Mouse (Mus musculus) liver, embryonic 16.5 days (tissue): ENCODE results near the gene Cdc42bpb. TPM values are rescaled to one million over a fixed set of nuclear protein-coding genes. Genes with fewer than 3 reads are reported as not detected.

Source experiments
- ATAC-seq: fragments of 200-750 bp; cut with Nextera tagmentation; 2 replicates; pipeline ENCODE4 v1.8.0; 2017; ENCODE audit warnings: low read depth, mild to moderate bottlenecking, moderate number of reproducible peaks, moderate library complexity
- H3K27ac ChIP-seq: fragments of 300-500 bp; sonication (generic); 2 replicates; pipeline ENCODE4 v1.5.1; 2014; ENCODE audit warnings: mild to moderate bottlenecking, low read length
- H3K27me3 ChIP-seq: fragments of 300-500 bp; sonication (generic); 2 replicates; pipeline ENCODE4 v1.6.1; 2014; ENCODE audit warnings: low read depth, low read length, mixed read lengths; ENCODE audit not compliant: control insufficient read depth, insufficient read depth
- H3K36me3 ChIP-seq: fragments of 300-500 bp; sonication (generic); 2 replicates; pipeline ENCODE4 v1.6.1; 2014; ENCODE audit warnings: mild to moderate bottlenecking; ENCODE audit not compliant: control insufficient read depth, insufficient read depth
- H3K4me1 ChIP-seq: fragments of 300-500 bp; sonication (generic); 2 replicates; pipeline ENCODE4 v1.6.1; 2014; ENCODE audit warnings: low read depth, low read length, mixed read lengths; ENCODE audit not compliant: control insufficient read depth
- H3K4me2 ChIP-seq: fragments of 300-500 bp; sonication (generic); 2 replicates; pipeline ENCODE4 v1.6.1; 2014; ENCODE audit warnings: low read depth, low read length, mixed read lengths
- H3K4me3 ChIP-seq: fragments of 300-500 bp; sonication (generic); 2 replicates; pipeline ENCODE4 v1.5.1; 2014; ENCODE audit warnings: low read depth, mild to moderate bottlenecking, low read length
- H3K9ac ChIP-seq: fragments of 300-500 bp; sonication (generic); 2 replicates; pipeline ENCODE4 v1.6.1; 2014; ENCODE audit warnings: low read depth, low read length
- H3K9me3 ChIP-seq: fragments of 300-500 bp; sonication (generic); replicated peaks from 2 replicates; pipeline ENCODE4 v1.6.1; 2016; ENCODE audit warnings: low read length; ENCODE audit not compliant: control insufficient read depth
- WGBS: fragments of 180-500 bp; shearing (Covaris S2); extraction: QIAGEN DNeasy Blood & Tissue Kit; methylation state at CpG from one replicate; pipeline ENCODE4 v1.1.7; 2014; ENCODE audit not compliant: insufficient replicate concordance; 5-methylcytosine and 5-hydroxymethylcytosine counted together
- polyA plus RNA-seq: library from polyadenylated mRNA; unstranded; fragments of >200 nt; fragmentation: Nextera tagmentation; extraction: Ambion mirVana; gene quantifications from 2 replicates; pipeline ENCODE4 v1.2.1, GENCODE M21; 2015

The Cdc42bpb gene
- polyA plus RNA-seq, 1 experiment from 2014 or later, result 10.1 TPM

- Histone ChIP-seq H3K36me3 (peaks cover 10% of the 10 kb centered on the region), H3K27ac (no peak overlapping the region), H3K4me2 (no peak overlapping the region), H3K4me1 (no peaks in the 10 kb centered on the region), H3K4me3 (no peak overlapping the region), H3K9ac (no peak overlapping the region), H3K27me3 (no peaks in the 10 kb centered on the region), H3K9me3 (no peaks in the 10 kb centered on the region)
- ATAC-seq, result no peak
- WGBS, result 82% methylated on average over 13 of the region's 13 CpGs
These were observed 55.7 kb downstream of the Cdc42bpb start for GRCm38 (mm10) chr12:111321832-111322231.

DNA sequence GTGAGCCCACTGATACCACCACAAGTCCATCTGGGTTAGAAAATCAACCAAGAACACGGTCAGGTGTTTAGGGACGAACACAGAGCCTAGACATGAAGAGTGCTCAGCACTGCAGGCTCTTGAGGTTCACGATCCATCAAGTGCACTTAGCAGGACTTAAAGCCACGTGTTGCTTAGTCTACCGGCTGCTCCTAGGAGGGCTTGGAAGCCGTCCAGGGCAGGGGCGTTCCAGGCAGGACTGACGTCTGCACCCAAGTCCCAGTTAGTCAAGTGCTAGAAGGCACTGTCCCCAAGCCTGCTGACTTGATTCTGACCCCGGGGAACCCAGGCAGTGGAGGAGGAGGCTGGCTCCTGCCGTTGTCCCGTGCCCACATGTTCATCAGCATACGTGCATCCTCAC is 57.0 kb downstream of the Cdc42bpb start:
- Histone ChIP-seq H3K9ac (no peak overlapping the region), H3K27me3 (no peaks in the 10 kb centered on the region), H3K27ac (no peak overlapping the region), H3K9me3 (no peaks in the 10 kb centered on the region), H3K36me3 (peaks cover 10% of the 10 kb centered on the region), H3K4me2 (no peak overlapping the region), H3K4me3 (no peak overlapping the region), H3K4me1 (no peaks in the 10 kb centered on the region)
- WGBS, result 77% methylated on average over 12 of the region's 12 CpGs
- ATAC-seq, result no peak

DNA sequence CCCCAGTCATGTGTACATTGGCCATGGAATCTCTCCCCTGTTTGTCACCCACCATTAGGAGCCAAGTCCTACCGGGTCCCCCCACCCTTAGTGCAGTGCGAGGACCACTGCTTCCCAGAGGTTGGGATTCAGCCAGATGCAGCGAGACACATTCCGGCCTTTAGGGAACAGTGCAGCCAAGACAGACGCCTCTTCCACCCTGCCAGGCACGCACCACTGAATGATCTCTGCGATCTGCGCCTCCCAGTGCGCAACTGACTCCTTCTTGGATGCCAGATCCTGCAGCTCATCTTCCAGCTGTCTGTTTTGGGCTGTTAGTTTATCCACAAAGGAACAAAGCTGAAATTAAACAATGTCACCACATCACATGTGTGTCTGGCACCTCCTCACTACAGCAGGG is 59.8 kb downstream of the Cdc42bpb start:
- peaks cover 13% of the 10 kb centered on the region for H3K36me3 ChIP-seq
- no peaks in the 10 kb centered on the region for H3K4me1 ChIP-seq
- no peak overlapping the region for H3K4me3 ChIP-seq
- WGBS, result 82% methylated on average over 9 of the region's 9 CpGs
- H3K4me2 ChIP-seq, result no peak overlapping the region
- H3K9me3 ChIP-seq, result no peaks in the 10 kb centered on the region
- H3K9ac ChIP-seq, result no peak overlapping the region
- H3K27me3 ChIP-seq, result no peaks in the 10 kb centered on the region
- ATAC-seq, result no peak
- no peak overlapping the region for H3K27ac ChIP-seq

GRCm38 (mm10) chr12:111314273-111314672 is 63.2 kb downstream of the Cdc42bpb start:
- WGBS, result 77% methylated on average over 7 of the region's 7 CpGs
- Histone ChIP-seq H3K36me3 (peaks cover 11% of the 10 kb centered on the region), H3K4me1 (peaks cover 3% of the 10 kb centered on the region; the same call in 1 of the 2 replicates), H3K4me3 (no peak overlapping the region), H3K9ac (no peak overlapping the region), H3K27ac (no peak overlapping the region), H3K27me3 (no peaks in the 10 kb centered on the region), H3K4me2 (no peak overlapping the region), H3K9me3 (no peaks in the 10 kb centered on the region)
- no peak for ATAC-seq

DNA sequence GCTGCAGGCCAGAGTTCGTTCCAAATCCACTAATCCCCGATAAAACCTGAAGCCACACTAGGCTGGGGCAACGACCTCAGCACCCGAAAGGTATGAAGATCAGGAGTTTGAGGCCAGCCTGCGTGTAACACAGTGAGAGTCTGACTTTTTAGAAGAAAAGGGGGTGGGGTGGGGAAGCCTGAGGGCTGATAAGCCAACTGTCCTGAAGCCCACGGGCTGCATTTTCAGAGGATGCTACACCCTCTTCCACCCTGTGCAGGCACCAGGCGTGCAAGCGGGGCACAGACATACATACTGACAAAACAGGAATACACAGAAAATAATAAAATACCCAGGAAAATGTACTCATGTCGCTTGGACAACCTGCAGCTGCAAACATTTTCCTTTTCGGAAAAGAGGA is 65.7 kb downstream of the Cdc42bpb start:
- Histone ChIP-seq H3K36me3 (peaks cover 5% of the 10 kb centered on the region), H3K9ac (no peak overlapping the region), H3K27ac (no peak overlapping the region), H3K4me3 (no peak overlapping the region), H3K9me3 (no peaks in the 10 kb centered on the region), H3K4me1 (peaks cover 3% of the 10 kb centered on the region; the same call in 1 of the 2 replicates), H3K27me3 (no peaks in the 10 kb centered on the region), H3K4me2 (no peak overlapping the region)
- WGBS, result 44% methylated on average over 10 of the region's 10 CpGs
- peak; percentile 43 for ATAC-seq

DNA sequence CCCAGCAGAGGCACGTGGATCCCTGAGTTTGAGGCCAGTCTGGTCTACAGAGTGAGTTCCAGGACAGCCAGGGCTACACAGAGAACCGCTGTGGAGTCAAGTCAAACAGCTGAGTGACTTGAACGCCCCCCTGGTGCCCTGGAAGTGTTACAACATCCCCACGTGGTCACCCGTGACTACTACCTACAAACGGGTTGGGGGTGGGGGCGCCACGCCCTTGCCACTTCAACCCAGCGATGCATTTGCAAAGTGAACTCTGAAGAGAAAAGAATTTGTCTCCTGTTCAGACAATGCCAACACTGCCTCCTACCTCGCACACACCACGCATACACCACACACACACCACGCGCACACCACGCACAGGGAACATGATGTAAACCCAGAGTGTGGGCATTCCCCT is 67.6 kb downstream of the Cdc42bpb start:
- H3K4me2 ChIP-seq, result no peak overlapping the region
- no peaks in the 10 kb centered on the region for H3K9me3 ChIP-seq
- H3K27ac ChIP-seq, result no peak overlapping the region
- no peak overlapping the region for H3K9ac ChIP-seq
- H3K4me3 ChIP-seq, result no peak overlapping the region
- peaks cover under 1% of the 10 kb centered on the region for H3K36me3 ChIP-seq
- WGBS, result 61% methylated on average over 14 of the region's 14 CpGs
- H3K27me3 ChIP-seq, result no peaks in the 10 kb centered on the region
- no peak for ATAC-seq
- peaks cover 3% of the 10 kb centered on the region; the same call in 1 of the 2 replicates for H3K4me1 ChIP-seq

- Histone ChIP-seq H3K27ac (no peak overlapping the region), H3K9me3 (no peaks in the 10 kb centered on the region), H3K4me3 (no peak overlapping the region), H3K27me3 (no peaks in the 10 kb centered on the region), H3K4me2 (no peak overlapping the region), H3K36me3 (no peaks in the 10 kb centered on the region; the same call in 1 of the 2 replicates), H3K4me1 (peaks cover 3% of the 10 kb centered on the region; the same call in 1 of the 2 replicates), H3K9ac (no peak overlapping the region)
- ATAC-seq, result no peak
- 42% methylated on average over 12 of the region's 12 CpGs for WGBS
These were observed 68.3 kb downstream of the Cdc42bpb start for GRCm38 (mm10) chr12:111309256-111309655.

DNA sequence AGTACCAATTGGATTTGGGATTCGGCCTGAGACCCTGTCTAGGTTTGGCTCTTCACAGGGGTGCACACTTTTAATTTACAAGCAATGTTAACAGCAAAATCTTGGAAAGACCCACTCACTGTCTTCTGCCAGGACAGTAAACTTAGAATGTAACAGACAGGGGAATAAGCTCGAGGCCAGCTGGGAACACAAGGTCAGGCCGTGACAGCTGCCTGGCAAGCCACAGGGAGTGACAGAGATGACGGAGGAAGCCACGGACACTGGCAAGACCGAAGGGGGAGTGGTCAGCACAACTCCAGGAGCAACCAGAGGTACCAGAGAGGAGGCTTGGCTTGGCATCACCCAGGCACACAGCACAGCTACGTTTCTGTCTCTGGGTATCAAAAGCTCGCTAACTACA is 70.7 kb downstream of the Cdc42bpb start:
- no peak for ATAC-seq
- Histone ChIP-seq H3K36me3 (no peaks in the 10 kb centered on the region; the same call in 1 of the 2 replicates), H3K4me3 (no peak overlapping the region), H3K27me3 (no peaks in the 10 kb centered on the region), H3K9me3 (no peaks in the 10 kb centered on the region), H3K9ac (no peak overlapping the region), H3K4me2 (no peak overlapping the region), H3K4me1 (peaks cover 3% of the 10 kb centered on the region; the same call in 1 of the 2 replicates), H3K27ac (no peak overlapping the region)
- 69% methylated on average over 8 of the region's 8 CpGs for WGBS

GRCm38 (mm10) chr12:111303702-111304337 is 73.7 kb downstream of the Cdc42bpb start:
- Histone ChIP-seq H3K27me3 (no peaks in the 10 kb centered on the region), H3K9me3 (no peaks in the 10 kb centered on the region), H3K27ac (no peak overlapping the region), H3K9ac (no peak overlapping the region), H3K4me2 (no peak overlapping the region), H3K4me3 (no peak overlapping the region), H3K36me3 (no peaks in the 10 kb centered on the region; the same call in 1 of the 2 replicates), H3K4me1 (no peaks in the 10 kb centered on the region)
- no peak for ATAC-seq
- 70% methylated on average over 8 of the region's 8 CpGs for WGBS
